Comparison of ENCODE assay signal across 8 mouse cellular contexts in the genomic region with DNA sequence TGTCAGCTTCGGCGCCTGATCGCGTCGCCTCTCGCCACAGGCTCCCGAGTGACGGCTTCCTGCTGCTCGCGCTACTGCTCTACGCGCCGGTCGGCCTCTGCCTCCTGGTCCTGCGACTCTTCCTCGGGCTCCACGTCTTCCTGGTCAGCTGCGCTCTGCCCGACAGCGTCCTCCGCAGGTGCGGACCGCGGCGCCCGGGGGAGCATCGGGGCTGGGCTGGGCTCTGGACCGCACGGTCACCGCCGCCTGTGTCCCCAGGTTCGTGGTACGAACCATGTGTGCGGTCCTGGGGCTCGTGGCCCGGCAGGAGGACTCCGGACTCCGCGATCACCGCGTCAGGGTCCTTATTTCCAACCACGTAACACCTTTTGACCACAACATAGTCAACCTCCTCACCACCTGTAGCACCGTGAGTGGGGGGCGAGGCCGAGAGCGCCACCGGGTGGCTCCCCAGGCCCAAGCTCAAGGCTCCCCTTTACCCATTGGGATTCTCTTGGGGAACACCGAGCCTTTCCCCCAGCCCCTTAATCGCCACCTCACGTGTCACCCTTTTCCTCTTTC. TPM values are rescaled to one million over a fixed set of nuclear protein-coding genes. Genes with fewer than 3 reads are reported as not detected.
DNase-seq lines count a peak whose midpoint lies in the region; ATAC-seq lines count a peak whose summit lies in the region.

A gene (minus strand): TSS at position 403 of the 561 bp plus-strand sequence.

- peaks cover 29% of the 10 kb centered on the region for H3K4me1 ChIP-seq in hindbrain, embryonic 15.5 days (replicated peaks)
- peaks cover 30% of the 10 kb centered on the region for H3K4me1 ChIP-seq in limb, embryonic 13.5 days
- peaks cover 32% of the 10 kb centered on the region for H3K4me1 ChIP-seq in midbrain, embryonic 15.5 days

- H3K27me3 ChIP-seq in hindbrain, embryonic 15.5 days: no peaks in the 10 kb centered on the region
- peaks cover 16% of the 10 kb centered on the region for H3K27me3 ChIP-seq in limb, embryonic 13.5 days
- H3K27me3 ChIP-seq in midbrain, embryonic 15.5 days (replicated peaks): no peaks in the 10 kb centered on the region; the same call in 1 of the 2 replicates

- H3K27ac ChIP-seq in hindbrain, embryonic 15.5 days (replicated peaks): peak within 1 kb of the TSS; percentile 87
- peak within 1 kb of the TSS; percentile 93 for H3K27ac ChIP-seq in limb, embryonic 13.5 days
- H3K27ac ChIP-seq in midbrain, embryonic 15.5 days: peak within 1 kb of the TSS; percentile 84

- peak; percentile 24 for ATAC-seq in frontal cortex, adult (ENCODE audit: low TSS enrichment)
- peak; percentile 17; the same call in 1 of the 2 replicates for ATAC-seq in hindbrain, embryonic 15.5 days (ENCODE audit: low FRiP score, low read depth)
- ATAC-seq in limb, embryonic 13.5 days (ENCODE audit: low FRiP score, low read depth): no peak; the same call in 1 of the 2 replicates
- peak; percentile 62 for ATAC-seq in midbrain, embryonic 15.5 days (replicated peaks)

- H3K4me2 ChIP-seq in hindbrain, embryonic 15.5 days: peak within 1 kb of the TSS; percentile 92
- H3K4me2 ChIP-seq in limb, embryonic 13.5 days (replicated peaks): peak within 1 kb of the TSS; percentile 77
- H3K4me2 ChIP-seq in midbrain, embryonic 15.5 days: peak within 1 kb of the TSS; percentile 82

- no peak for DNase-seq in frontal cortex, postnatal 25 days (ENCODE audit: low spot score in 2 of 2)
- no peak for DNase-seq in adrenal gland, postnatal 4 days (ENCODE audit: low spot score in 2 of 2)
- peak; percentile 40 for DNase-seq in gastrocnemius, postnatal 10 days
- DNase-seq in right cerebral cortex, postnatal 36 days (ENCODE audit: low spot score in 2 of 2): no peak

- H3K36me3 ChIP-seq in hindbrain, embryonic 15.5 days: peaks cover 14% of the 10 kb centered on the region
- peaks cover 48% of the 10 kb centered on the region for H3K36me3 ChIP-seq in limb, embryonic 13.5 days
- peaks cover 4% of the 10 kb centered on the region; the same call in 1 of the 2 replicates for H3K36me3 ChIP-seq in midbrain, embryonic 15.5 days (replicated peaks)

- no peaks in the 10 kb centered on the region for H3K9me3 ChIP-seq in hindbrain, embryonic 15.5 days
- H3K9me3 ChIP-seq in limb, embryonic 13.5 days: no peaks in the 10 kb centered on the region
- no peaks in the 10 kb centered on the region for H3K9me3 ChIP-seq in midbrain, embryonic 15.5 days

- peak within 1 kb of the TSS; percentile 86 for H3K9ac ChIP-seq in hindbrain, embryonic 15.5 days
- H3K9ac ChIP-seq in limb, embryonic 13.5 days: peak within 1 kb of the TSS; percentile 95
- H3K9ac ChIP-seq in midbrain, embryonic 15.5 days: peak within 1 kb of the TSS; percentile 78

- H3K4me3 ChIP-seq in hindbrain, embryonic 15.5 days: peak within 1 kb of the TSS; percentile 78
- peak within 1 kb of the TSS; percentile 96 for H3K4me3 ChIP-seq in limb, embryonic 13.5 days
- peak within 1 kb of the TSS; percentile 53 for H3K4me3 ChIP-seq in midbrain, embryonic 15.5 days

- WGBS in hindbrain, embryonic 15.5 days: under 1% methylated on average over 50 of the region's 50 CpGs
- WGBS in limb, embryonic 13.5 days: under 1% methylated on average over 48 of the region's 50 CpGs
- WGBS in midbrain, embryonic 15.5 days: under 1% methylated on average over 50 of the region's 50 CpGs

RNA-seq across cellular contexts. Expression of the gene that starts here (rescaled TPM):
- total RNA-seq in adrenal gland, postnatal 4 days (2021): 10 to 100 TPM; 63.3 to 68.5 TPM
- 10 to 100 TPM; 23.8 to 28.4 TPM for total RNA-seq in gastrocnemius, postnatal 10 days (2021)
- 78.3 and 79.8 TPM in 2 replicates for polyA plus RNA-seq in hindbrain, embryonic 15.5 days (2015; fragmentation: Nextera tagmentation; extraction: Ambion mirVana)
- polyA plus RNA-seq in limb, embryonic 13.5 days (2015; fragmentation: Nextera tagmentation; extraction: Ambion mirVana): 78.4 and 82.4 TPM in 2 replicates
- 79.0 and 81.2 TPM in 2 replicates for polyA plus RNA-seq in midbrain, embryonic 15.5 days (2015; fragmentation: Nextera tagmentation; extraction: Ambion mirVana)
